Mouse (Mus musculus) bone marrow macrophage, adult 2 months (primary cell): Measurements from ENCODE around the gene Gm7879. TPM values are rescaled to one million over a fixed set of nuclear protein-coding genes. Genes with fewer than 3 reads are reported as not detected.
"Not testable (repeated sequence)": the region's sequence is repeated elsewhere in the genome, so short reads cannot be mapped to it uniquely, and the experiment has no call there.

Experiments
- H3K27ac ChIP-seq: 2 replicates; pipeline ENCODE4 v1.5.1; 2012; ENCODE audit warnings: low read depth, low read length; ENCODE audit not compliant: insufficient read depth
- H3K4me1 ChIP-seq: 2 replicates; pipeline ENCODE4 v1.6.1; 2012; ENCODE audit warnings: low read length; ENCODE audit not compliant: control insufficient read depth, insufficient read depth
- H3K4me3 ChIP-seq: 2 replicates; pipeline ENCODE4 v1.5.1; 2012; ENCODE audit warnings: mild to moderate bottlenecking, low read length, moderate library complexity; ENCODE audit not compliant: insufficient read depth
- CTCF ChIP-seq: IDR thresholded peaks from 2 replicates; pipeline ENCODE4 v1.5.1; 2012; ENCODE audit warnings: low read depth, mild to moderate bottlenecking, low read length, moderate library complexity
- POLR2A ChIP-seq: IDR thresholded peaks from 2 replicates; pipeline ENCODE4 v1.6.1; 2012; ENCODE audit warnings: mild to moderate bottlenecking, low read depth, low read length, borderline replicate concordance
- polyA plus RNA-seq: library from polyadenylated mRNA; stranded (reverse); fragments of >200 nt; gene quantifications from 2 replicates; pipeline ENCODE4 v1.2.4, GENCODE M21; 2012; ENCODE audit not compliant: missing spikeins, insufficient read depth, insufficient read length

The Gm7879 gene
- not detected in 2 replicates for polyA plus RNA-seq

GRCm38 (mm10) chr5:43912844-43913243 lies at the start of gene Gm7879:
TSS of gene Gm7879 (plus strand) at chr5:43913144.
- H3K4me3 ChIP-seq, H3K27ac ChIP-seq, H3K4me1 ChIP-seq: not testable (repeated sequence)

- TF ChIP-seq CTCF (no peak), POLR2A (no peak)
- Histone ChIP-seq H3K27ac (no peak overlapping the region), H3K4me1 (peaks cover 26% of the 10 kb centered on the region), H3K4me3 (no peak overlapping the region)
Measured at GRCm38 (mm10) chr5:43863642-43864041, 49.3 kb upstream of the Gm7879 start.

GRCm38 (mm10) chr5:43865316-43865715 lies 47.6 kb upstream of the Gm7879 start:
- TF ChIP-seq CTCF: no peak
- TF ChIP-seq POLR2A: no peak
- Histone ChIP-seq H3K4me1 (peaks cover 32% of the 10 kb centered on the region), H3K27ac (no peak overlapping the region), H3K4me3 (no peak overlapping the region)

GRCm38 (mm10) chr5:43868253-43868652 lies 44.7 kb upstream of the Gm7879 start, which contains the start of gene Cd38:
TSS of gene Cd38 (plus strand) at chr5:43868553.
- H3K27ac ChIP-seq: no peak within 1 kb of the TSS
- peak within 1 kb of the TSS; percentile 4; the same call in 1 of the 2 replicates for H3K4me3 ChIP-seq
- TF ChIP-seq CTCF (no peak), POLR2A (no peak)
- H3K4me1 ChIP-seq: peaks cover 35% of the 10 kb centered on the region

GRCm38 (mm10) chr5:43868711-43869600 lies 44.0 kb upstream of the Gm7879 start:
- no peak overlapping the region for H3K27ac ChIP-seq
- peaks cover 35% of the 10 kb centered on the region for H3K4me1 ChIP-seq
- TF ChIP-seq CTCF: no peak
- no peak for TF ChIP-seq POLR2A
- H3K4me3 ChIP-seq: peak overlapping the region; percentile 4; the same call in 1 of the 2 replicates

- no peak overlapping the region for H3K4me3 ChIP-seq
- peaks cover 25% of the 10 kb centered on the region for H3K4me1 ChIP-seq
- no peak for TF ChIP-seq POLR2A
- no peak for TF ChIP-seq CTCF
- H3K27ac ChIP-seq: no peak overlapping the region
Measured at GRCm38 (mm10) chr5:43871845-43872244, 41.1 kb upstream of the Gm7879 start.

GRCm38 (mm10) chr5:43872652-43873051 lies 40.3 kb upstream of the Gm7879 start:
- H3K27ac ChIP-seq: no peak overlapping the region
- no peak overlapping the region for H3K4me3 ChIP-seq
- peaks cover 27% of the 10 kb centered on the region for H3K4me1 ChIP-seq
- TF ChIP-seq CTCF (no peak), POLR2A (no peak)

GRCm38 (mm10) chr5:43882034-43882433 lies 30.9 kb upstream of the Gm7879 start:
- TF ChIP-seq CTCF (no peak), POLR2A (no peak)
- Histone ChIP-seq H3K4me1 (peaks cover 46% of the 10 kb centered on the region), H3K4me3 (no peak overlapping the region), H3K27ac (peak overlapping the region; percentile 93)

GRCm38 (mm10) chr5:43885060-43885820 lies 27.7 kb upstream of the Gm7879 start:
- peaks cover 49% of the 10 kb centered on the region for H3K4me1 ChIP-seq
- TF ChIP-seq CTCF (no peak), POLR2A (no peak)
- peak overlapping the region; percentile 77 for H3K27ac ChIP-seq
- no peak overlapping the region for H3K4me3 ChIP-seq

GRCm38 (mm10) chr5:43892386-43892785 lies 20.6 kb upstream of the Gm7879 start:
- Histone ChIP-seq H3K4me1 (peaks cover 12% of the 10 kb centered on the region), H3K27ac (no peak overlapping the region), H3K4me3 (no peak overlapping the region)
- no peak for TF ChIP-seq POLR2A
- no peak for TF ChIP-seq CTCF
